Mouse (Mus musculus) ES-Bruce4 (cell line): ENCODE data around the gene Dnah11.

Experiments used
- CTCF ChIP-seq: IDR thresholded peaks from one replicate; pipeline ENCODE4 v1.8.1; 2011; ENCODE audit warnings: low read depth, low read length
- EP300 ChIP-seq: IDR thresholded peaks from 2 replicates; pipeline ENCODE4 v1.6.1; 2011; ENCODE audit warnings: low read depth, low read length; ENCODE audit not compliant: insufficient read depth
- POLR2A ChIP-seq: IDR thresholded peaks from one replicate; pipeline ENCODE4 v1.8.1; 2011; ENCODE audit warnings: low read length; ENCODE audit not compliant: insufficient read depth

GRCm38 (mm10) chr12:118164785-118165184, 34.1 kb downstream of the Dnah11 start:
- TF ChIP-seq EP300 (no peak), POLR2A (no peak), CTCF (no peak)
